Mouse (Mus musculus) monocyte, adult 2 months (primary cell): ENCODE measurements at regions not wholly inside any gene's neighbourhood (a gene's known extent, or its start where the extent isn't known, plus 50 kb on each side); places are given as distances from the start of the nearest gene placed in this dataset.

Experiments used
- DNase-seq, 2 experiments: peaks; one replicate each; pipeline ENCODE4 v3.0.0; 2022; ENCODE audit warnings: low spot score in 2 of 2, low read depth in 1 of 2

GRCm38 (mm10) chr17:68057264-68057663 is 53.3 kb upstream of the Arhgap28 start:
- no peak for DNase-seq

GRCm38 (mm10) chr17:68060455-68060854 is 56.5 kb upstream of the Arhgap28 start:
- no peak for DNase-seq

- no peak for DNase-seq
Observed at GRCm38 (mm10) chr17:68065751-68066150, 61.8 kb upstream of the Arhgap28 start.

GRCm38 (mm10) chr17:68066204-68066603 is 62.3 kb upstream of the Arhgap28 start:
- no peak for DNase-seq

- DNase-seq: no peak
Observed at GRCm38 (mm10) chr17:68069008-68069407, 65.1 kb upstream of the Arhgap28 start.

GRCm38 (mm10) chr17:68069484-68069883 is 65.6 kb upstream of the Arhgap28 start:
- no peak for DNase-seq

- DNase-seq: no peak
Observed at GRCm38 (mm10) chr17:68071472-68071871, 67.6 kb upstream of the Arhgap28 start.

GRCm38 (mm10) chr17:68075712-68076111 is 71.8 kb upstream of the Arhgap28 start:
- DNase-seq: no peak

- no peak for DNase-seq
Observed at GRCm38 (mm10) chr17:68078709-68079108, 74.8 kb upstream of the Arhgap28 start.

- DNase-seq: no peak
Observed at GRCm38 (mm10) chr17:68084446-68084845, 80.5 kb upstream of the Arhgap28 start.

GRCm38 (mm10) chr17:68087149-68087548 is 83.2 kb upstream of the Arhgap28 start:
- DNase-seq: no peak

DNA sequence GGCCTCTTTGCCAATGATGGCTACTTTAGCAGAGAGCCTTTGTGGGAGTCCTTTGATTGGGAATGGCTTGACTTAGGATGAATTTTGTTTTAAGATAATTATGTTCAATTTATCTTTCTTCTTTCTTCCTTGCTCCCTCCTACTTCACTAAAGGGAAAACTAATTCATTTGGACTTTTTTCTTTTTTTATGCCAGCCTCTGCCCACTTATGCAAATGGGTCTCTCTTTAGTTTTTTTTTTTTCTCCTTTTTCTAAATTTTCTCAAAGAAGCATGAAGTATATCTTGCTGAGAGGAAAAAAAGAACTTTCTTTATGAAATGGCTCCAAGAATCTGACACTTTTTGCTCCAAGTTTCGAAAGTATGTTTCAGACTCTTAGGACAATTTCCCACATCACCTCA is 85.3 kb upstream of the Arhgap28 start:
- DNase-seq: no peak

DNA sequence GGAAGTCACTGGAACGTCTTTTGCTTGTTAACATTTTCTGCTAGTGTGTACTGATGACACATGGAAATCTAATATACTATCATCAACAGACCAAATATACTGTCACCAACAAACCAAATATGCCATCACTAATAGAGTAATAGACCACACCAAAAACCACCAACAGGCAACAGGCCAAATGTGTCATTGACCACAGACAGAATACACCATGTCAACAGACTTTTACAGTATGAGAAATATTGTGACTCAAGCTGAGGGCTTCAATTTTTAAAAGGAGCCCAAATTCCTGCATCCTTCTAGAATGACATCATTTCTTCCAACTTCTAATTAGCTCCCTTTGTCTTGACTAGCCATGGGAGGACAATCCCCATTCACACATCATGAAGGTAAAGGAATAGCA is 85.9 kb upstream of the Arhgap28 start:
- no peak for DNase-seq

- no peak for DNase-seq
Observed at GRCm38 (mm10) chr17:68096982-68097381, 93.1 kb upstream of the Arhgap28 start.

GRCm38 (mm10) chr17:68097436-68097835 is 93.5 kb upstream of the Arhgap28 start:
- DNase-seq: no peak

DNA sequence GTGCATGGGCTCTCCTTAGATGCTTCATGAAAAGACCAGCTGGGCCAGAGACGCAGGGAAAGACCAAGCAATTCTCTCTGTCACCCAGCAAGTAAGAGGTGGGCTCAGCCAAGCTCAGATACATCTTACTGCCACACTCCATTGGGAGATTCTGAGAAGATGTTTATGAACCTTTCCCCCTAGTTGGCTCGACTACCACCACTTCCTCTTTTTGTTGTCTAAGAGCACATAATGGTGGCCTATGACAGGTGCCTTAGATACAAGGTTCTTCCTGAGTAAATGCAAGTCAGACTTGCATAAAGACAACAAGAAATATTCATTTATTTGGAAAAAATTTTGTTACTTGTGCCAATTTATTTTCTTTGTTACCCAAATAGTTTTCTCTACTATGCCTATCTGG is 96.2 kb upstream of the Arhgap28 start:
- no peak for DNase-seq

GRCm38 (mm10) chr17:68103346-68103745 is 99.4 kb upstream of the Arhgap28 start:
- no peak for DNase-seq

GRCm38 (mm10) chr17:68106366-68106765 is 102.4 kb upstream of the Arhgap28 start:
- DNase-seq: no peak

- no peak for DNase-seq
Observed at GRCm38 (mm10) chr17:68107875-68108274, 104.0 kb upstream of the Arhgap28 start.

DNA sequence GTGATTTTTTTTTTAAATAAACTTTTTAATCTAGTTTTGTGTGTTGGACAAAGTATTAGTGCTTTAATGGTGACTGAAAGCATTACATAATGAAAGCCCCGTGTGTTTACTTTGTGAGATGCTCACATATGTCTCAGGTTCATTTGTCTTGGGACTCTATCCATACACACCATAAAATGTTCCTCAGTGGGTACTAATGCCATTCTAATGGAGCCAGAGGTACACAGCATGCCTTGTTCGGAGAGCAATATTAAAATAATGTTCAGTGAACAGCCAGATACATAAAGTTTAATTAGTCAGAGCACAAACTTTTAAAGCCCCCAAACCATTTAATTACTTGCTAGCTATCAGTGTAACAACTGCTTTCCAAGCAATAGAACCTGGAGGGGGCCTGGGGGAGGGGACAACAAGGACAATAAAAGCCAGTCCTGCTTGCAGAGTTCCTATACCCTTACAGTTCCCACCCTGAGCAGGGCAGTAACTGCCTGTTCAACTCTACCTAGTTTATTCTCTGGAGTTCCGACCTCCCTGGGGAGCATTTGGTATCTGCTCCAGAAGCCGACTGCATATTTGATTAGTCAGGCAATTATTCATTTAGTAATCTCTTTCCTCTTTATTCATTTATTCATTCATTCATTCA is 108.0 kb upstream of the Arhgap28 start:
- DNase-seq: no peak

DNA sequence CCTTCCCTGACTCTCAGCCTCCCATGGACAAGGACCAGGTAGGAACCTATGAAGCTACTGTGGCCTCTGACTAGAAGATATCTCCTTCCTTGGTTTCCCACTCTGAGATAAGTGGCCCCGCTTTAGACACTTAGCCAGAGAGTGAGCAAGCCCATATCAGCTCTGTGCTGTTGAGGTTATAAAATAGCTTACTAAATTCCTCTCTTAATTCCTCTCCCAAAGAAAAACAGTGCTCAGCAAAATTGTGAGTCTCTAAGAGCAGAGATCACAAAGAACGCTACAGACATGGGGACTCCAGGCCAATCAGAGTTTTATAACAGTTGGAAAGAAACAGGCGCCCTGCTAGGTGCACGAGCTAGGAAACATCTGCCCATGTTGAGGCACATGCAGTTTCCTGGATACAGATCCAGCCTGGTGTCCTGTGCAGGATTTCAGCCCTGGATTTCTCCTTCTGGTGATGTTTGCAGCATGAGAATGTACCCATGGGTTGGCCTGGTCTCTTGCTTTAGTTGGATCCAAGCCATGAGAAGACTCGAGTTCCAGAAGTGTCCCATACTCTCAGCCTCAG is 108.9 kb upstream of the Arhgap28 start:
- no peak for DNase-seq

- DNase-seq: no peak
Observed at GRCm38 (mm10) chr17:68115599-68115998, 111.7 kb upstream of the Arhgap28 start.

DNA sequence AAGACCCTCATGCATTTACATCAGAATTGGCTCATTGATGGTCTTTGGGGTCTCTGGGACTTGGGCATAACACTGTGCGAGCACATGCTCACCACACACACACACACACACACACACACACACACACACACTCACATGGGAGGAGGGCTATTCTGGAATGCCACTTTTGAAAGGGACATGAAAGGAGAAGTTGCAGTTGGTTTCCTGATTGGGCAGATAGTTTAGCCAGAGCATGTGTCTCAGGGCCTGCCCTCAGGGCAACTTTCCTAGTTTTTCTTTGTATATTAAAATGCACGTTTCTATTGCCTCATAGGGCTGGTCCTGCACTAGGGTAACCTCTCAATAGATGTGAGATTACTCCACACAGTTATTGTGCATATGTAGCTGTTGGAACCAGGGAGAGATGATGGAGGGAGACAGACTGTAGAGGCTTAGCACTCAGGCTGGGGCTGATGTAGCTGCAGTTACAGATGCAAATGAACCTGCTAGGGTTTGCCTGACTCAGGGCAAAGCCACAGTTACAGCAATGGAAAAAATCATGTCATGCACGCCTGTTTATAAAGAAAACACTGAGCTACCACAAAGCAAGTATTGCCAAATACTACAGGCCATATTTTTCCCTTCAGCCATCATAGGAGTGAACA is 115.3 kb upstream of the Arhgap28 start:
- no peak for DNase-seq
